Mouse (Mus musculus) megakaryocyte progenitor cell, adult 5-6 weeks (primary cell): ENCODE measurements around the gene Azi2. TPM values are rescaled to one million over a fixed set of nuclear protein-coding genes. Genes with fewer than 3 reads are reported as not detected.
A peak's percentile ranks its signal among the peaks of the same experiment; 100 is the strongest.

Experiments
- ATAC-seq: replicated peaks from 2 replicates; pipeline ENCODE4 v1.8.0; 2016; ENCODE audit warnings: mild to moderate bottlenecking, moderate TSS enrichment, inconsistent platforms; ENCODE audit not compliant: poor library complexity
- total RNA-seq, 2 experiments: library from RNA; stranded (forward) in 1 of 2; stranded (reverse) in 1 of 2; fragments of 157-497, 149-512 nt in 1 of 2; fragments of 200-1000 nt in 1 of 2; gene quantifications; 2 replicates each; pipeline versions ENCODE4 v1.2.3 to v1.2.4; 2015 to 2017

Gene Azi2
- total RNA-seq, 2 experiments from 2014 or later: 58.6 to 75.9 TPM

DNA sequence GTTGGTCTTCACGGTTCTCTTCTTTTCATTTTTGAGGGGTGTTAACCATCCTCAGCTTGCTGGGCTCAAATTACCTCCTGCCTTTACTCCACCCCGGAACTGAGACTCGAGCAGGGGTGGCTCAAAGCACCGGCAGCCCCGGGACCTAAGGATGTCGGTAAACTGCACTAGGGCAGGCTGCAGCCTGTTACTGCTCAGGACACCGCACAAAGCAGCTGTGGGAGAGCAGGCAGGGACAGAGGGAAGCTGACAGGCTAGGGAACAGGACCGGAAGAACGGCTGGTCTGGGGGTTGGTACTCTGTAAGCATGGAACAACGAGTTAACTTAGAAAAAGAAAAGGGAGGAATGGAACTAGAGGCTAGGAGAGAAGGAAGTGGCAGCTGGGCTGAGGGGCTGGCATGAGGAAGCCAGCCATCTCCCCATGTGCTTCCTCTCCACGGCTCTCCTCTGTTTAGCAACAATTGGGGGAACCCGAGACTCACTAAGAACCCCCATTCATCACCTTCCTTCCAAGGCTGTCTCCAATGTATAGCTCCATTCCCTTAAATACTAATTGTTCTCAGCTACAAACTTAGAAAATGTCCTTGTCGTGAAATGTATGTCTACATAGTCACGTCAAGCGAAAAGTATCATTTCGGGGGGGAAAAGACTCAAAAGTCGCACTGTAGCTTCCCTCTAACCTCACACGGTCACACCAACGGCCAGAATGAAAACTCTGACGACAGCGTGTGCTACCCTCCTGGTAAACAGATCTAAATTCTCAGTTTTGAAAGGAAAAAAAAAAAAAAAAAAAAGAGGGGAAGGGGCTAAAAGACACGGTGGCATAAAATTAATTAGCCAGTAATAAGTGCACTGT lies 42.5 kb downstream of the Azi2 start:
- ATAC-seq: peak; percentile 87

GRCm38 (mm10) chr9:118083834-118084233 lies 43.5 kb downstream of the Azi2 start:
- ATAC-seq: no peak

GRCm38 (mm10) chr9:118099395-118099794 lies 59.1 kb downstream of the Azi2 start:
- ATAC-seq: peak; percentile 77

- no peak for ATAC-seq
Measured at GRCm38 (mm10) chr9:118100484-118100883, 60.2 kb downstream of the Azi2 start.

GRCm38 (mm10) chr9:118101802-118102201 lies 61.5 kb downstream of the Azi2 start:
- ATAC-seq: peak; percentile 33; the same call in 1 of the 2 replicates

GRCm38 (mm10) chr9:118108527-118109011 lies 68.3 kb downstream of the Azi2 start:
- no peak for ATAC-seq

GRCm38 (mm10) chr9:118109697-118110359 lies 69.5 kb downstream of the Azi2 start:
- no peak for ATAC-seq

- no peak for ATAC-seq
Measured at GRCm38 (mm10) chr9:118110360-118110710, 70.0 kb downstream of the Azi2 start.

Other genes starting within 250 kb of the Azi2 start
- gene Cmc1, start 109.7 kb downstream of the Azi2 start, total RNA-seq (2015): 67.1 and 74.9 TPM in 2 replicates
- gene Cmc1, start 109.7 kb downstream of the Azi2 start, total RNA-seq (2017): 49.8 and 64.3 TPM in 2 replicates